Mouse (Mus musculus): ENCODE results near the gene Farp1.

- TF ChIP-seq CTCF (conservative IDR thresholded peaks at IDR 0.05; ENCODE audit: insufficient read depth, insufficient read length, low read depth, low read length) (no peak), POLR2A (IDR thresholded peaks at IDR 0.05; ENCODE audit: low read depth, low read length) (no peak)
Observed at GRCm38 (mm10) chr14:121285379-121286120, 250.6 kb downstream of the Farp1 start.
